Mouse (Mus musculus) lung, postnatal 0 days (tissue): ENCODE measurements around the gene Kctd6. TPM values are rescaled to one million over a fixed set of nuclear protein-coding genes. Genes with fewer than 3 reads are reported as not detected.

Experiments
- ATAC-seq: fragments of 200-750 bp; cut with Nextera tagmentation; 2 replicates; pipeline ENCODE4 v1.8.0; 2017; ENCODE audit warnings: moderate library complexity
- DNase-seq: peaks from one replicate; pipeline ENCODE4 v3.0.0-alpha.2; 2016; ENCODE audit warnings: low spot score
- H3K27ac ChIP-seq: fragments of 300-500 bp; sonication (generic); 2 replicates; pipeline ENCODE4 v1.5.1; 2014; ENCODE audit warnings: antibody characterized with exemption, mild to moderate bottlenecking, low read length, mixed read lengths
- H3K27me3 ChIP-seq: fragments of 300-500 bp; sonication (generic); replicated peaks from 2 replicates; pipeline ENCODE4 v1.6.1; 2014; ENCODE audit warnings: low read length, mixed read lengths; ENCODE audit not compliant: insufficient read depth
- H3K36me3 ChIP-seq: fragments of 300-500 bp; sonication (generic); 2 replicates; pipeline ENCODE4 v1.6.1; 2014; ENCODE audit warnings: low read length, mixed read lengths; ENCODE audit not compliant: insufficient read depth
- H3K4me1 ChIP-seq: fragments of 300-500 bp; sonication (generic); 2 replicates; pipeline ENCODE4 v1.6.1; 2014; ENCODE audit warnings: antibody characterized with exemption, low read depth, low read length, mixed read lengths; ENCODE audit not compliant: insufficient read depth
- H3K4me2 ChIP-seq: fragments of 300-500 bp; sonication (generic); replicated peaks from 2 replicates; pipeline ENCODE4 v1.6.1; 2014; ENCODE audit warnings: low read depth, mild to moderate bottlenecking, low read length, moderate library complexity, mixed read lengths
- H3K4me3 ChIP-seq: fragments of 300-500 bp; sonication (generic); 2 replicates; pipeline ENCODE4 v1.5.1; 2014; ENCODE audit warnings: low read depth, low read length
- H3K9ac ChIP-seq: fragments of 300-500 bp; sonication (generic); replicated peaks from 2 replicates; pipeline ENCODE4 v1.6.1; 2014; ENCODE audit warnings: low read depth, mild to moderate bottlenecking
- H3K9me3 ChIP-seq: fragments of 300-500 bp; sonication (generic); 2 replicates; pipeline ENCODE4 v1.6.1; 2016; ENCODE audit warnings: low read length, mixed read lengths
- CTCF ChIP-seq: IDR thresholded peaks from 2 replicates; pipeline ENCODE4 v1.5.1; 2016; ENCODE audit warnings: antibody characterized with exemption, mild to moderate bottlenecking
- EP300 ChIP-seq: IDR thresholded peaks from 2 replicates; pipeline ENCODE4 v1.6.1; 2016; ENCODE audit warnings: antibody characterized with exemption, mild to moderate bottlenecking, control low read depth
- WGBS: fragments of 180-500 bp; shearing (Covaris S2); extraction: QIAGEN DNeasy Blood & Tissue Kit; methylation state at CpG from one replicate; pipeline ENCODE4 v1.1.7; 2014; 5-methylcytosine and 5-hydroxymethylcytosine counted together
- polyA plus RNA-seq: library from polyadenylated mRNA; unstranded; fragments of >200 nt; fragmentation: Nextera tagmentation; extraction: Ambion mirVana; gene quantifications from 2 replicates; pipeline ENCODE4 v1.2.1, GENCODE M21; 2015

The Kctd6 gene
- polyA plus RNA-seq, 1 experiment from 2014 or later, result 19.5 TPM

- 73% methylated on average over 11 of the region's 11 CpGs for WGBS
- no peak overlapping the region for H3K4me2 ChIP-seq
- ATAC-seq (no peak), DNase-seq (no peak)
- H3K4me1 ChIP-seq, result peaks cover 9% of the 10 kb centered on the region; the same call in 1 of the 2 replicates
- no peaks in the 10 kb centered on the region for H3K9me3 ChIP-seq
- no peak overlapping the region for H3K9ac ChIP-seq
- H3K4me3 ChIP-seq, result no peak overlapping the region
- H3K27me3 ChIP-seq, result no peaks in the 10 kb centered on the region
- H3K36me3 ChIP-seq, result 0 out of 2 replicates have a peak, but pooled peaks cover 5% of the 10 kb centered on the region
- TF ChIP-seq CTCF, result no peak
- TF ChIP-seq EP300, result no peak
- H3K27ac ChIP-seq, result no peak overlapping the region
These were observed 5.9 kb downstream of the Kctd6 start for GRCm38 (mm10) chr14:8219876-8220275.

GRCm38 (mm10) chr14:8220306-8220705, 6.4 kb downstream of the Kctd6 start:
- no peak for ATAC-seq
- TF ChIP-seq CTCF, result peak; percentile 57
- no peak for TF ChIP-seq EP300
- WGBS, result 70% methylated on average over 7 of the region's 7 CpGs
- no peak overlapping the region for H3K9ac ChIP-seq
- H3K36me3 ChIP-seq, result 0 out of 2 replicates have a peak, but pooled peaks cover 5% of the 10 kb centered on the region
- H3K4me1 ChIP-seq, result peaks cover 6% of the 10 kb centered on the region; the same call in 1 of the 2 replicates
- no peaks in the 10 kb centered on the region for H3K9me3 ChIP-seq
- no peak overlapping the region for H3K4me3 ChIP-seq
- no peak overlapping the region for H3K4me2 ChIP-seq
- no peaks in the 10 kb centered on the region for H3K27me3 ChIP-seq
- no peak for DNase-seq
- no peak overlapping the region for H3K27ac ChIP-seq

- Histone ChIP-seq H3K4me1 (peaks cover under 1% of the 10 kb centered on the region; the same call in 1 of the 2 replicates), H3K36me3 (0 out of 2 replicates have a peak, but pooled peaks cover 5% of the 10 kb centered on the region), H3K27me3 (no peaks in the 10 kb centered on the region), H3K9me3 (no peaks in the 10 kb centered on the region), H3K4me2 (no peak overlapping the region), H3K4me3 (no peak overlapping the region), H3K9ac (no peak overlapping the region), H3K27ac (no peak overlapping the region)
- no peak for ATAC-seq
- no peak for DNase-seq
- 88% methylated on average over 2 of the region's 2 CpGs for WGBS
- no peak for TF ChIP-seq EP300
- no peak for TF ChIP-seq CTCF
These were observed 7.0 kb downstream of the Kctd6 start for GRCm38 (mm10) chr14:8220912-8221311.

- TF ChIP-seq EP300, result no peak
- TF ChIP-seq CTCF, result no peak
- H3K36me3 ChIP-seq, result 0 out of 2 replicates have a peak, but pooled peaks cover 5% of the 10 kb centered on the region
- 94% methylated on average over 16 of the region's 16 CpGs for WGBS
- H3K27me3 ChIP-seq, result no peaks in the 10 kb centered on the region
- no peak for DNase-seq
- no peaks in the 10 kb centered on the region for H3K9me3 ChIP-seq
- no peak overlapping the region for H3K4me2 ChIP-seq
- no peak overlapping the region for H3K4me3 ChIP-seq
- no peaks in the 10 kb centered on the region for H3K4me1 ChIP-seq
- no peak for ATAC-seq
- H3K27ac ChIP-seq, result no peak overlapping the region
- no peak overlapping the region for H3K9ac ChIP-seq
These were observed 8.6 kb downstream of the Kctd6 start for GRCm38 (mm10) chr14:8222561-8222960.

GRCm38 (mm10) chr14:8223506-8224293, 9.8 kb downstream of the Kctd6 start:
- no peak for ATAC-seq
- H3K27ac ChIP-seq, result no peak overlapping the region
- TF ChIP-seq CTCF (no peak), EP300 (no peak)
- peak; percentile 6 for DNase-seq
- no peak overlapping the region for H3K4me2 ChIP-seq
- H3K9ac ChIP-seq, result no peak overlapping the region
- H3K4me3 ChIP-seq, result no peak overlapping the region
- no peaks in the 10 kb centered on the region for H3K4me1 ChIP-seq
- no peaks in the 10 kb centered on the region for H3K27me3 ChIP-seq
- H3K36me3 ChIP-seq, result 0 out of 2 replicates have a peak, but pooled peaks cover 5% of the 10 kb centered on the region
- no peaks in the 10 kb centered on the region for H3K9me3 ChIP-seq
- 81% methylated on average over 10 of the region's 10 CpGs for WGBS

- 43% methylated on average over 2 of the region's 2 CpGs for WGBS
- no peak overlapping the region for H3K4me2 ChIP-seq
- ATAC-seq (peak; percentile 57; the same call in 1 of the 2 replicates), DNase-seq (peak; percentile 75)
- no peak overlapping the region for H3K27ac ChIP-seq
- no peaks in the 10 kb centered on the region for H3K27me3 ChIP-seq
- no peak overlapping the region for H3K4me3 ChIP-seq
- no peaks in the 10 kb centered on the region for H3K9me3 ChIP-seq
- H3K9ac ChIP-seq, result no peak overlapping the region
- TF ChIP-seq CTCF, result no peak
- no peak for TF ChIP-seq EP300
- H3K4me1 ChIP-seq, result no peaks in the 10 kb centered on the region
- H3K36me3 ChIP-seq, result 0 out of 2 replicates have a peak, but pooled peaks cover 5% of the 10 kb centered on the region
These were observed 10.9 kb downstream of the Kctd6 start for GRCm38 (mm10) chr14:8224805-8225204.
